Mouse (Mus musculus): ENCODE results near the gene Dnmt1. TPM values are rescaled to one million over a fixed set of nuclear protein-coding genes. Genes with fewer than 3 reads are reported as not detected.

The Dnmt1 gene
- polyA plus RNA-seq, 1 experiment: 45.0 TPM

DNA sequence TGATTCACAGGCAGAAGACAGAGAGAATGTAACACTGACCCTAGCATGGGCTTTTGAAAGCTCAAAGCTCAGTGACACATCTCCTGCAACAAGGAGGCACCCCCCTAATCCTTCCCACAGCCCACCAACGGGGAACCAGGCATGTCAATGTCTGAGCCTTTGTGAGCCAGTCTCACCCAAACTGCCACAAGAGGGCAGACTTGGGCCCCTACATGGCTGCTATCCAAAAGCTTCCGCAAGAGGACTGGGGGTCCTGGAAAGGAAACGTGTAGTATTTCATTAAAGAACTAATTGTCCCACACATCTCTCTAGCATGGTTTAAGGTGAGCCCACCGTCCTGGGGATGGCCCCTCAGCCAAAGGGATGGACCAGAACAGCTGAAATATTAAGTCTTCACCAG, 97.9 kb downstream of the Dnmt1 start:
- no peaks in the 10 kb centered on the region; the same call in 1 of the 2 replicates for H3K27me3 ChIP-seq (ENCODE audit: control insufficient read depth, insufficient read depth, low read length)
- 0 out of 2 replicates have a peak, but pooled peaks have one; percentile 20 for TF ChIP-seq CTCF (IDR thresholded peaks at IDR 0.05; ENCODE audit: borderline replicate concordance, insufficient read depth, low read depth, low read length)
- no peak for TF ChIP-seq POLR2A (IDR thresholded peaks at IDR 0.05; ENCODE audit: borderline replicate concordance, insufficient read depth, low read length)
- H3K27ac ChIP-seq (ENCODE audit: insufficient read depth, low read length): no peak overlapping the region
- no peaks in the 10 kb centered on the region for H3K4me1 ChIP-seq (ENCODE audit: control insufficient read depth, insufficient read depth, low read length)
- DNase-seq: peak in 1 of 2 experiments; percentile 15
- H3K4me3 ChIP-seq (replicated peaks; ENCODE audit: insufficient read depth, low read depth, low read length): no peak overlapping the region
- WGBS: 6% methylated on average over 4 of the region's 4 CpGs

GRCm38 (mm10) chr9:20859926-20860325, 99.8 kb downstream of the Dnmt1 start:
- Histone ChIP-seq H3K4me3 (replicated peaks; ENCODE audit: insufficient read depth, low read depth, low read length) (no peak overlapping the region), H3K27me3 (ENCODE audit: control insufficient read depth, insufficient read depth, low read length) (no peaks in the 10 kb centered on the region; the same call in 1 of the 2 replicates), H3K4me1 (ENCODE audit: control insufficient read depth, insufficient read depth, low read length) (no peaks in the 10 kb centered on the region), H3K27ac (ENCODE audit: insufficient read depth, low read length) (no peak overlapping the region)
- 40% methylated on average over 6 of the region's 6 CpGs for WGBS
- no peak for TF ChIP-seq CTCF (IDR thresholded peaks at IDR 0.05; ENCODE audit: borderline replicate concordance, insufficient read depth, low read depth, low read length)
- no peak for TF ChIP-seq POLR2A (IDR thresholded peaks at IDR 0.05; ENCODE audit: borderline replicate concordance, insufficient read depth, low read length)
- no peak for DNase-seq

Other genes starting within 250 kb of the Dnmt1 start
- 45.4 and 54.1 TPM in 2 replicates for gene Olfm2, start 213.5 kb downstream of the Dnmt1 start, polyA plus RNA-seq (2012; rRNA removed)
- gene Col5a3, start 144.8 kb downstream of the Dnmt1 start, polyA plus RNA-seq (2012; rRNA removed): 3.0 and 3.5 TPM in 2 replicates
- not detected in 2 replicates for gene Rdh8, start 141.4 kb downstream of the Dnmt1 start, polyA plus RNA-seq (2012; rRNA removed)
- 169 and 171 TPM in 2 replicates for gene A230050P20Rik, start 91.2 kb downstream of the Dnmt1 start, polyA plus RNA-seq (2012; rRNA removed)
- 11.1 and 12.4 TPM in 2 replicates for gene Angptl6, start 80.2 kb downstream of the Dnmt1 start, polyA plus RNA-seq (2012; rRNA removed)
- gene Ppan, start 71.7 kb downstream of the Dnmt1 start, polyA plus RNA-seq (2012; rRNA removed): 45.3 and 50.2 TPM in 2 replicates
- gene Eif3g, start 61.3 kb downstream of the Dnmt1 start, polyA plus RNA-seq (2012; rRNA removed): 129 and 130 TPM in 2 replicates
- 1.8 and 1.9 TPM in 2 replicates for gene S1pr2, start 16.9 kb upstream of the Dnmt1 start, polyA plus RNA-seq (2012; rRNA removed)
- gene Mrpl4, start 42.9 kb upstream of the Dnmt1 start, polyA plus RNA-seq (2012; rRNA removed): 135 and 139 TPM in 2 replicates
- 1.4 and 1.6 TPM in 2 replicates for gene Icam1, start 56.1 kb upstream of the Dnmt1 start, polyA plus RNA-seq (2012; rRNA removed)
- gene Icam4, start 69.5 kb upstream of the Dnmt1 start, polyA plus RNA-seq (2012; rRNA removed): 0.32 and 0.65 TPM in 2 replicates
- 1.6 and 2.5 TPM in 2 replicates for gene Icam5, start 72.2 kb upstream of the Dnmt1 start, polyA plus RNA-seq (2012; rRNA removed)
- 1.0 TPM in 1 of 2 replicates, not detected in the other for gene Zglp1, start 107.2 kb upstream of the Dnmt1 start, polyA plus RNA-seq (2012; rRNA removed)
- gene Gm49373, start 113.2 kb upstream of the Dnmt1 start, polyA plus RNA-seq (2012; rRNA removed): 1.8 and 2.2 TPM in 2 replicates
- 78.0 and 83.9 TPM in 2 replicates for gene Fdx1l, start 113.7 kb upstream of the Dnmt1 start, polyA plus RNA-seq (2012; rRNA removed)
- 2.6 and 4.1 TPM in 2 replicates for gene Gm38431, start 132.1 kb upstream of the Dnmt1 start, polyA plus RNA-seq (2012; rRNA removed)
- 29.9 and 31.4 TPM in 2 replicates for gene Raver1, start 132.1 kb upstream of the Dnmt1 start, polyA plus RNA-seq (2012; rRNA removed)
- gene Tyk2, start 171.4 kb upstream of the Dnmt1 start, polyA plus RNA-seq (2012; rRNA removed): 17.2 and 17.9 TPM in 2 replicates
- 189 and 202 TPM in 2 replicates for gene Cdc37, start 190.1 kb upstream of the Dnmt1 start, polyA plus RNA-seq (2012; rRNA removed)
- gene Pde4a, start 205.8 kb upstream of the Dnmt1 start, polyA plus RNA-seq (2012; rRNA removed): 51.2 and 57.4 TPM in 2 replicates

Data from cerebellum, adult 2 months (tissue).